Mouse (Mus musculus) intestine, embryonic 14.5 days (tissue): ENCODE measurements around the gene Zranb3. TPM values are rescaled to one million over a fixed set of nuclear protein-coding genes. Genes with fewer than 3 reads are reported as not detected.
A peak's percentile ranks its signal among the peaks of the same experiment; 100 is the strongest.

Experiments
- ATAC-seq: fragments of 200-750 bp; cut with Nextera tagmentation; replicated peaks from 2 replicates; pipeline ENCODE4 v1.8.0; 2017; ENCODE audit warnings: low read depth, moderate number of reproducible peaks, moderate TSS enrichment, moderate library complexity; ENCODE audit not compliant: low FRiP score, low TSS enrichment
- DNase-seq: peaks from one replicate; pipeline ENCODE4 v3.0.0-alpha.2; 2018; ENCODE audit warnings: low spot score
- H3K27ac ChIP-seq: fragments of 300-500 bp; sonication (generic); 2 replicates; pipeline ENCODE4 v1.5.1; 2014; ENCODE audit warnings: low read depth, mild to moderate bottlenecking, control low read depth
- H3K27me3 ChIP-seq: fragments of 300-500 bp; sonication (generic); replicated peaks from 2 replicates; pipeline ENCODE4 v1.6.1; 2014; ENCODE audit warnings: low read length, control low read depth; ENCODE audit not compliant: control insufficient read depth, insufficient read depth
- H3K36me3 ChIP-seq: fragments of 300-500 bp; sonication (generic); 2 replicates; pipeline ENCODE4 v1.6.1; 2014; ENCODE audit warnings: low read length, control low read depth; ENCODE audit not compliant: control insufficient read depth, insufficient read depth
- H3K4me1 ChIP-seq: fragments of 300-500 bp; sonication (generic); replicated peaks from 2 replicates; pipeline ENCODE4 v1.6.1; 2014; ENCODE audit warnings: low read length, control low read depth, mixed read lengths; ENCODE audit not compliant: control insufficient read depth, insufficient read depth
- H3K4me2 ChIP-seq: fragments of 300-500 bp; sonication (generic); 2 replicates; pipeline ENCODE4 v1.6.1; 2014; ENCODE audit warnings: low read length
- H3K4me3 ChIP-seq: fragments of 300-500 bp; sonication (generic); 2 replicates; pipeline ENCODE4 v1.5.1; 2014; ENCODE audit warnings: low read depth, low read length, control low read depth, mixed read lengths
- H3K9ac ChIP-seq: fragments of 300-500 bp; sonication (generic); 2 replicates; pipeline ENCODE4 v1.6.1; 2014; ENCODE audit warnings: mild to moderate bottlenecking, low read length
- H3K9me3 ChIP-seq: fragments of 300-500 bp; sonication (generic); 2 replicates; pipeline ENCODE4 v1.6.1; 2016; ENCODE audit warnings: low read length, control low read depth; ENCODE audit not compliant: control insufficient read depth
- WGBS: fragments of 180-500 bp; shearing (Covaris S2); extraction: QIAGEN DNeasy Blood & Tissue Kit; methylation state at CpG from one replicate; pipeline ENCODE4 v1.1.7; 2014; 5-methylcytosine and 5-hydroxymethylcytosine counted together
- polyA plus RNA-seq: library from polyadenylated mRNA; unstranded; fragments of >200 nt; fragmentation: Nextera tagmentation; extraction: Ambion mirVana; gene quantifications from 2 replicates; pipeline ENCODE4 v1.2.1, GENCODE M21; 2014

The Zranb3 gene
- polyA plus RNA-seq, 1 experiment from 2014 or later: 8.4 TPM

DNA sequence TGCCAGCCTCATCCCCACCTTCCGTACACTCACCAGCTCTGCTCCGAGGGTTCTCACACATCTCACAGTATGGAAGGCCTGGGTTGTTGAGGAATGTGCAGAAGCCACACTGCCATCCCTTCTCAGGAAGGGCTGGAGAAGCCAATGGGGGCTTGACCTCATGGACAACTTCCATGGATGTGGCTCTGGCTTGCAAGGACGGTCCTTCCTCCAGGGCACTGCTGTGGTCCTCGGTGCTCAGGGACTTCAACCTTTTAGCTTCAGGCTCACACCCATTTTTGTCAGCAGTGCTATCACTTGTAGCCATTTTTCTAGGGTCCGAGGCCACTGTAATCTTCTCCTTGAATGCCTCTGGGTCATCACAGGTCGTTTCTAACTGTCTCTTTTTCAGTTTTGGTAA lies 126.7 kb downstream of the Zranb3 start:
- Histone ChIP-seq H3K27me3 (no peaks in the 10 kb centered on the region), H3K4me1 (no peaks in the 10 kb centered on the region), H3K4me3 (no peak overlapping the region), H3K9ac (no peak overlapping the region), H3K4me2 (no peak overlapping the region), H3K9me3 (no peaks in the 10 kb centered on the region), H3K36me3 (no peaks in the 10 kb centered on the region), H3K27ac (no peak overlapping the region)
- 90% methylated on average over 6 of the region's 6 CpGs for WGBS
- ATAC-seq (no peak), DNase-seq (no peak)

DNA sequence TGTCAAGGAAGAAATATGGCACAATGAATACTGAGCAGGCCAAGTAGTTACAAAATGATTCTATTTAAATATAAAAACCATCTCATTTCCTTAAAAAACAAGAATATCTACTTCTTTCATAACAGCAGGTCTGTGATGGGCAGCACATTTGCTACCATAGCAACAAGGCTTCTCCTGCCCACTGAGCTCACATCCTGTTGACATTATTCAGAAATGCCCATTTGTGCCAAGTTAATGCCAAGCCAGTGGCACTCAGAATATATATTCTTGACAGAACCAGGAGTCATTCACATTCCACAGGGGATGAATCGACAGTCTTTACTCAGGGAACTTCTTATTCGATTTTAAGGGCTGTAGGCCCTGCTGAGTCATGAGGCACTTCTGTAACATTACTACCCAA lies 127.2 kb downstream of the Zranb3 start:
- Histone ChIP-seq H3K4me2 (no peak overlapping the region), H3K27ac (no peak overlapping the region), H3K36me3 (no peaks in the 10 kb centered on the region), H3K4me1 (no peaks in the 10 kb centered on the region), H3K9me3 (no peaks in the 10 kb centered on the region), H3K4me3 (no peak overlapping the region), H3K27me3 (no peaks in the 10 kb centered on the region), H3K9ac (no peak overlapping the region)
- WGBS: 67% methylated on average over 2 of the region's 2 CpGs
- DNase-seq (no peak), ATAC-seq (no peak)

DNA sequence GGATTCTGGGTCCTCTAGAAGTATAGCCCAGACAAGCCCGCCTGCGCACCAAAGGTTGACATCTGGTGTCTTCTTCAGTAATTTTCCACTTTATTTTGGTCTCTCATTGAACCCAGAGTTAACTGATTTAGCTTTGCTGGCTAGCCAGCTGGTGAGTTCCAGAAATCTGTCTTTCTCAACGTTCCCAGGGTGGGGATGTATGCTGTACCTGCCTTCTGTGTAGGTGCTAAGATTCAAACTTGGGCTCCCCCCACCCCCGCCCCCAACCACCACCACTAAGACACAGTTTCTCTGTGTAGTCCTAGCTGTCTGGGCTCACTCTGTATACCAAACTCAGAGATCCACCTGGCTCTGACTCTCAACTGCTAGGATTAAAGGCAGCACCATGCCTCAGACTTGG lies 128.8 kb downstream of the Zranb3 start:
- Histone ChIP-seq H3K4me1 (no peaks in the 10 kb centered on the region), H3K27me3 (no peaks in the 10 kb centered on the region), H3K36me3 (no peaks in the 10 kb centered on the region), H3K27ac (no peak overlapping the region), H3K9me3 (no peaks in the 10 kb centered on the region), H3K4me2 (no peak overlapping the region), H3K9ac (no peak overlapping the region), H3K4me3 (no peak overlapping the region)
- WGBS: 88% methylated on average over 4 of the region's 4 CpGs
- DNase-seq: no peak
- no peak for ATAC-seq

DNA sequence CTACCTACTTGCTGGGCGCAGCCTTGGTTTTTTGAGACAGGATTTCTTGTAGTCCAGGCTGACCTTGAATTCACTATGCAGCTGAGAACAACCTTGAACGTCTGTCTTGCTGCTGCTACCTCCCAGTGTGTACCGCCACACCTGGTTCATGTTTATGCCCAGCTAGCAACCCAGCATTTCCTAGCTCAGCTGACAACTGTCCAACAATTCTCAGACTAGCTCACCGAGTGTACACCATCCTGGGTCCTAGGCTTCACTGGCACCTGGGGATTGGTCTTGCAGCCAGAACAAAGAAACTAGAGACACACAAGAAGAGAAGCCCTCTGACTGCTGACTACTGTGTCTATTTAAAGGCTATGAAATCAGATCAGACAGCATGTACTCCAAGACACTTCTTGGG lies 132.0 kb downstream of the Zranb3 start:
- Histone ChIP-seq H3K9me3 (no peaks in the 10 kb centered on the region), H3K36me3 (no peaks in the 10 kb centered on the region), H3K4me3 (no peak overlapping the region), H3K4me2 (no peak overlapping the region), H3K27ac (no peak overlapping the region), H3K4me1 (no peaks in the 10 kb centered on the region), H3K9ac (no peak overlapping the region), H3K27me3 (no peaks in the 10 kb centered on the region)
- no peak for DNase-seq
- no peak for ATAC-seq
- WGBS: 90% methylated on average over 4 of the region's 4 CpGs

DNA sequence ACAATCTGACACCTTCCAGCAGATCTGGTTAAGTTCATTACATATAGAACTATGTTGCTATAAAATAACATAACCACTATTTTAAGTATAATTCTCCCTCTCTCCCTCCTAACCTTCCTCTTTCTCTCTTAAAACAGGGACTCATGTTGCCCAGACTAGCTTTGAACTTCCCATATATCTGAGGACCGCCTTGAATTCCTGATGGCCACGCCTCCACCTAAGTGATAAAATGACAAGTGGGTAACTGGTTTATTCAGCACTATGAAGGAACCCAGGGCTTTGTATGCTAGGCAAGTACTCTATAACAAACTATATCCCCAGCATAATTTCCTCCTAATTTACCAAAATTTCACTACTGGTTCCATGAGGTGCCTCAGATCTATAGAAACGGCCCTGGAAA lies 139.5 kb downstream of the Zranb3 start:
- Histone ChIP-seq H3K4me1 (no peaks in the 10 kb centered on the region), H3K4me3 (no peak overlapping the region), H3K27ac (no peak overlapping the region), H3K27me3 (no peaks in the 10 kb centered on the region), H3K9ac (no peak overlapping the region), H3K9me3 (no peaks in the 10 kb centered on the region), H3K36me3 (peaks cover 4% of the 10 kb centered on the region; the same call in 1 of the 2 replicates), H3K4me2 (no peak overlapping the region)
- DNase-seq (no peak), ATAC-seq (no peak)
- WGBS: 85% methylated on average over 3 of the region's 3 CpGs

DNA sequence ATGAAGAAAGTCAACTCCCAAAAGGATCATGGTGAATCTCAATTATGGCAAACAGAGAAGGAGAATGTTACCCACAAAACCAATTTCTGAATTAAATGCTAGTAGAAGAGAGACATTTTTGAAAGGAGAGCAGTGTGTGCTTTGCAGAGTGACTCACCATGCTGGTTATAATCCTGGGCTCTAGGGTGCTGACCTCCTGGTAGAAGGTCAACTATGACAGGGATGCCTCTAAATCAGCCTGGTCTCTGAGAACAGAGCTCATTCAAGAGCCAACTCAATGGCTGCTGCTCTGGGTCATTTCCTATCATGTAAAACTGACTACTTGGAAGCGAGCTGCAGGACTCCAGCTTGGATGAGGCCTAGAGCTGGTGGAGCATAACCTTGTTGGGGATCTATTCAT lies 141.7 kb downstream of the Zranb3 start:
- ATAC-seq: no peak
- no peak for DNase-seq
- Histone ChIP-seq H3K4me3 (no peak overlapping the region), H3K36me3 (peaks cover 4% of the 10 kb centered on the region; the same call in 1 of the 2 replicates), H3K27ac (no peak overlapping the region), H3K4me1 (no peaks in the 10 kb centered on the region), H3K27me3 (no peaks in the 10 kb centered on the region), H3K9ac (no peak overlapping the region), H3K9me3 (no peaks in the 10 kb centered on the region), H3K4me2 (no peak overlapping the region)
- 88% methylated on average over 1 of the region's 1 CpGs for WGBS

DNA sequence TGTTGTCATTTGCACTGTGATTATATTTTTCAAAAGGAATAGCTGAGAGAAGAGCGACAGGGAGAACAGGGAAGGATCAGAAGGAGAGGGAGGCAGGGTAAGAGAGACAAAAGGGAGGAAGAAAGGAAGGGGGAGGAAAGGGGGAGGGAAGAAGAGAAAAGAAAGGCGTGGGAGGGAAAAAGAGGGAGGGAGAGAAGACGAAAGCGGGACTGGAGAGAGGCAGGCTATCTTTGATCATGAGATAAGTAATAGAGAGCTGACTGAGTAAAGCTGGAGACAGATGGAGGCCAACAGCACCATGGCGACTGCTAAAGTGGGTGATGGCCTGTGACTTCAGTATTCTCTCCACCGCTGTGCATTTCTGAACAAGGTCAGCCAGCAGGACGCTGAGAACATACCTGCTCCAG lies 143.5 kb downstream of the Zranb3 start:
- Histone ChIP-seq H3K36me3 (peaks cover 4% of the 10 kb centered on the region; the same call in 1 of the 2 replicates), H3K9me3 (no peaks in the 10 kb centered on the region), H3K27me3 (no peaks in the 10 kb centered on the region), H3K4me2 (no peak overlapping the region), H3K4me1 (no peaks in the 10 kb centered on the region), H3K9ac (no peak overlapping the region), H3K4me3 (no peak overlapping the region), H3K27ac (peak overlapping the region; percentile 48; the same call in 1 of the 2 replicates)
- ATAC-seq: no peak
- DNase-seq: no peak
- 56% methylated on average over 7 of the region's 7 CpGs for WGBS

DNA sequence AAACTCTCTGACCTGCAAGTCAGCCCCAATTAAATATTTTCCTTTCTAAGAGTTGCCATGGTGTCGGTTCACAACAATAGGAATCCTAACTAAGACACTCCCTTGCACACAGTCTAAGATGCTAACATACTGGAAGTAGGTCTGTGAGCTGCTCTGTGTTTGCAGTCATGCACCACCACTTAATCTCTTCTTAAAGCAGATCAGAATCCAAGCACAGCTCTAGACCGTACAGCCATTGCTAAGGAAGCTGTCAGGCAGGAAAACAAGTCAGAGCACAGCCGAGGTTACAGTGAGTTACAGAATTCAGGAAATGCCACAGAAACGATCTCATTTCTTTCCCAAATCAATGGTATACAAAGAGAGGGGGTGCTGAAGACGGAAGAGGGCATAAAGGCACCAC lies 144.0 kb downstream of the Zranb3 start:
- H3K9me3 ChIP-seq: no peaks in the 10 kb centered on the region
- H3K36me3 ChIP-seq: peaks cover 4% of the 10 kb centered on the region; the same call in 1 of the 2 replicates
- H3K4me3 ChIP-seq: no peak overlapping the region
- H3K27me3 ChIP-seq: no peaks in the 10 kb centered on the region
- H3K4me2 ChIP-seq: no peak overlapping the region
- WGBS: 44% methylated on average over 5 of the region's 5 CpGs
- no peak for ATAC-seq
- no peak for DNase-seq
- H3K9ac ChIP-seq: no peak overlapping the region
- H3K4me1 ChIP-seq: no peaks in the 10 kb centered on the region
- peak overlapping the region; percentile 48; the same call in 1 of the 2 replicates for H3K27ac ChIP-seq

DNA sequence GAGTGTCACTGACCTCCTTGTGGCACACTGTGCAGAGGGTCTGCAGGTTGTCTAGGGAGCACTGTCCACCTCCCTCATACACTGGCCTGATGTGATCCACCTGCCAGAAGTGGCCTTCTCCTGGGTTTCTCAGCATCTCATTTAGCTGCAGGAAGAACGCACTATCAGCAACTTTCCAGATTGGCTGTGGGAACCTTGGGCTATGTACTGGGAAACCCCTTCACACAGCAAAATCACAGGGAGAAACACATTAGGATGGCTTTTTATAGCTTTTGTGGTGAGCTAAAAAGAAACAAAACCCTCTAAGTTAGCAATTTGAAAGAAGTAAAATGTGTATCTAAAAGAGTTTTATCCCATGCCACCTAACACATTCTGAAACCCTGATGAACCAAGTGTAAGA lies 146.3 kb downstream of the Zranb3 start:
- no peak overlapping the region for H3K4me2 ChIP-seq
- no peak overlapping the region for H3K27ac ChIP-seq
- no peak for DNase-seq
- no peak overlapping the region for H3K4me3 ChIP-seq
- H3K36me3 ChIP-seq: peaks cover 4% of the 10 kb centered on the region; the same call in 1 of the 2 replicates
- no peaks in the 10 kb centered on the region for H3K4me1 ChIP-seq
- WGBS: 83% methylated on average over 1 of the region's 1 CpGs
- no peaks in the 10 kb centered on the region for H3K9me3 ChIP-seq
- H3K27me3 ChIP-seq: no peaks in the 10 kb centered on the region
- H3K9ac ChIP-seq: no peak overlapping the region
- ATAC-seq: no peak
